Mouse (Mus musculus) hematopoietic stem cell, adult 5-6 weeks (primary cell): Measurements from ENCODE around the gene Camk2n1. TPM values are rescaled to one million over a fixed set of nuclear protein-coding genes. Genes with fewer than 3 reads are reported as not detected.
A peak's percentile ranks its signal among the peaks of the same experiment; 100 is the strongest.
"Not testable (repeated sequence)": the region's sequence is repeated elsewhere in the genome, so short reads cannot be mapped to it uniquely, and the experiment has no call there.

ENCODE experiments used
- ATAC-seq, 2 experiments: fragments of 125-278 bp in 1 of 2; replicated peaks in 1 of 2; 2 replicates each; pipeline ENCODE4 v1.8.0; 2016 to 2017; ENCODE audit warnings: inconsistent platforms in 2 of 2, mild to moderate bottlenecking in 2 of 2, moderate number of reproducible peaks in 2 of 2, low read depth in 1 of 2, moderate TSS enrichment in 1 of 2; ENCODE audit not compliant: low FRiP score in 2 of 2, poor library complexity in 2 of 2, severe bottlenecking in 2 of 2, insufficient read depth in 1 of 2, low TSS enrichment in 1 of 2
- total RNA-seq: library from RNA; stranded (forward); fragments of 172-1452, 232-1000 nt; gene quantifications from 2 replicates; pipeline ENCODE4 v1.2.3, GENCODE M21; 2017

Gene Camk2n1
- total RNA-seq = 0.13 and 0.60 TPM in 2 replicates

DNA sequence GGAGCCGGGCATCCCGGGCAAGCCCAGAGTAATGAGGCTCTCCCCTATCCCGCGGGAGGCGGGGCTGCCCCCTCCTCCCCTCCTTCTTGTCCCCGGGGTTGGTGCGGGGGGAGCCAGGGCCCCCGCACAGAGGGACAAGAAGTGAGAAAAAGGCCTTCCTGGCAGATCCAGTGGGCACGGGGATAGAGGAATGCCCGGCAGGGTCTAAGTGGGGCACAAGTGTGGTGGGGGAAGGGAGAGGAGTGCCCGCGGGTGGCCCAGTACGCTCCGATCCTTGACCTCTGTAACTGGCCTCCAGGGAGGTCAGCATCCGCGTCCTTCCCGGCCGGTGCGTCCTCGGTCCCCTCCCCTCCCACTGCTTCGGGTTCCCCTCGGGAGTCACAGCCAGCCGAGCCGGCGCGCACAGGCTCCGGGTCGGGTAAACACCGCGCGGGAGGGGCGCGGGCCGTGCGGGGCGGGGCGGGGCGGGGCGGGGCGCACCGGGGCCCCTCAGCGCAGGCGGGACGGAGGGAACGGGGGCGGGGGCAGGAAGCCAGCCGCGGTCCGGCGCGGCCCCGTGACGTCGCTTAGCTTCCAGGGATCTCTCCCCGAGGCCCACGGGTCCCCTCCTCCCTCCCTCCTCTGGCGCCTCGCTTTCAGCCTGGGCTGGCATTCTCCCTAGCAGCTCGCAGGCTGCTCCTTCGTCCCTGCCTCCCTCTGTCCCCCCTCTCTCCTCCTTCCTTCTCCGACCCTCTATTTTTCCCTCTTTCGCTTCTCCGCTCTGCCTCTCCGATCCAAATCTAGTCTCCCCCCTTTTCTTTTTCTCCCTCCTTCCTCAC, at the start of gene Camk2n1:
Gene Camk2n1 (plus strand): TSS at position 562 of the 818 bp plus-strand sequence.
- ATAC-seq = peak in 1 of 2 experiments; percentile 30; a peak in 1 of 4 replicates

DNA sequence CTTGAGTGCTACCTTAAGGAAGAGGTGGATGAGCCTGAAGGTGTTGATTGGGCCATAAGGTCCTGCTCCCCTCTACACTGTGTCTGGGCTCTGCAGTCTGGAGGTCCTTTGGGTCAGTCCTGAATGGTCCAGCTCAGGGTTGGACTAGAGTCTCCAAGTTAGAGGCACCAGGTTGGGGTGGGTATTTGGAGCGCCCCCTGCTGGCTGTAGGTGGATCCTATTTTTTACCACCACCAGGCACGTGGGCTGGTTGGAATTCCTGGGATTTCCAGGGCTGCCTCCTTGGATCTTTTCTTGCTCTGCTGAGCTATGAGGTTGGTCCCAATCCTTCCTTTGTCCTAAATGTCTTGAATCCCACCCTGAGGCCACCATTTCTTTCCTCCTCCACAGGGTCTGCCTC, 49.3 kb upstream of the Camk2n1 start:
- no peak; a peak in 1 of 4 replicates for ATAC-seq

DNA sequence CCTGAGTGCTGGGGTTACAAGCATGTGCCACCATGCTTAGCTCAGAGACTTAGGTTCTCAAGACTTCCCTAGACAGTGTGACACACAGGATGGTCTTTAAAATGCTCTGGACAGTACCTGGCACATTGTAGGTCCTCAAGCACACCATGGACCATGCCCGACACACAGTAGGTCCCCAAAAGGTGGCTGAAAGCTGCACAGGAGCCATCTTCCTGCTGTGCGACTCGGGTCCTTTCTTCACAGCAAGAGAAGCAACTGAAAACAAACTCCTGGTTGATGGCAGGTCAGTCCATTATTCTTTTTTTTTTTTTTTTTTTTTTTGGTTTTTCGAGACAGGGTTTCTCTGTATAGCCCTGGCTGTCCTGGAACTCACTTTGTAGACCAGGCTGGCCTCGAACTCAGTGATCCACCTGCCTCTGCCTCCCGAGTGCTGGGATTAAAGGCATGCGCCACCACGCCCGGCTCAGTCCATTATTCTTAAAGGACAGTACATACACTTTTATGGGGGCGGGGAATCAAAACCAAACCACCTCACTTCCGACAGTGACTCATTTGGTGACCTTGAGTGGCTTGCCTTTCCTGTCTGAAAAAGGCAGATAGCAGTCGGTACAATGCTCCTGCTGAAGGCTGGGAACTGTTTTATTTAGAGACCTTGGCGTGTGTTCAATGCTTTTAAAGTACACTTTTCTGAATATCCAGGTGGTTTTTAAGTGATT, 46.5 kb upstream of the Camk2n1 start:
- peak; percentile 80 to 95 for ATAC-seq

DNA sequence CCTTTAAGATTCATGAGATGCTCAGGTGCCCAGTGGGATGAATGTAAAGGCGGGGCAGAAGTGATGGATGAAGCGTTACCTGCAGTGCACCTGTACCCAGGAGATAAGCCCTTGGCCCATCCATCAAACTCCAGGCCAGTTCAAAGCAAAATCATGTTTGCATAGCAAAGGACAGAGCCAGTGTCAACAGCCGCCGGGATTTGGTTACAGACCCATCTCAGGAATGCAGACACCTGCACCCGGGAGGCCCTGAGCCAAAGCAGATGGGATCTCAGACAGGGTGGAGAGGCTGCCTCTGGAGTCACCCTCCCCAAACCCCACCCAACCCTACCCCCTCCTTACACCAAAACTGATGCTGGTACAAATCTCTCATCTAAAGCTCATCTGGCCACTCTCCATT, 43.1 kb upstream of the Camk2n1 start:
- ATAC-seq = no peak

DNA sequence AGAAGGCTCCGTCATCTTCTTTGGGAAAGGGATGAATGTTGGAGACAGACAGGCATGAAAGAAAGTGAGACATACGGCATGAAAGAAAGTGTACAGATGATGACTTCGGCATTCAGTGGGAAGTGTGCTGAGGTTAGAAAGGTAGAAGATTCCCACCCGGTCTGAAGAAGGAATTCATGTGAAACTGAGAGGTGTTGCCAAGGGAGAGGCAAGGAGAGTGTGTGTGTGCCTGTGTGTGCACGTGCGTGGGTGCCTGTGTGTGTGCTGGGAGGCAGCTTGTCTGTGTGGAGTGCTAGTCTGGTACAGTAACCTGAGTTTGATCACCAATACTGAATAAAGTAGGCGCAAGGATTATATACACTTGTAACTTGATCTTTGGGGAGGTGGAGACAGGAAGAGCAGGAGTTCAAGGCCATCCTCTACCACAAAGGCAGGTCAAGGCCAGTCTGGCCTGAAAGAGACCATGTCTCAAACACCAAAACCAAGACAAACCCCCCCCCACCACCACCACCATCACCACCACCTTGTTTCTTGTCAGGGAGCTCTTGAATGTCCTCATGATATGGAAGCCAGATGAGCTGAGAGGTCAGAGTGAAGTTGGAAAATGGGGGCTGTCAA, 42.5 kb upstream of the Camk2n1 start:
- ATAC-seq = no peak

DNA sequence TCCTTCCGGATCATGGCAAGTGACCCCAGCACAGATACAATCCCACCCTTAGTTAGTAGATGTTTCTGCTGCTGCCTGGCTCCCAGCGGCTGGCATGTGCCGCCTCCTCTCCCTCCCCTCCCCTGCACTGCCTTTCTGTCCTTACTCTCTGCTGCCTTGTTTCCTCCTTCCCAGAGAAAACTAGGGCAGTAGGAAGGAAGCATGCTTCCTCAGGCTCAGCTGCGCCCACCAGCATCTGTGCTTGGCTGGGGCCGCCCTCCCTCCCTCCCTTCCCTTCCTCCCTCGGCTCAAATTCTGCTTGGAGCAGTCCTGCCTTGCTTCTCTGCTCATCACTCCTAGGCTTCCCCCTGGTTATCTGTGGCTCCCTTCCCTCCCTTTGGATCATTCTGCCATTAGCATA, 39.4 kb upstream of the Camk2n1 start:
- no peak for ATAC-seq

DNA sequence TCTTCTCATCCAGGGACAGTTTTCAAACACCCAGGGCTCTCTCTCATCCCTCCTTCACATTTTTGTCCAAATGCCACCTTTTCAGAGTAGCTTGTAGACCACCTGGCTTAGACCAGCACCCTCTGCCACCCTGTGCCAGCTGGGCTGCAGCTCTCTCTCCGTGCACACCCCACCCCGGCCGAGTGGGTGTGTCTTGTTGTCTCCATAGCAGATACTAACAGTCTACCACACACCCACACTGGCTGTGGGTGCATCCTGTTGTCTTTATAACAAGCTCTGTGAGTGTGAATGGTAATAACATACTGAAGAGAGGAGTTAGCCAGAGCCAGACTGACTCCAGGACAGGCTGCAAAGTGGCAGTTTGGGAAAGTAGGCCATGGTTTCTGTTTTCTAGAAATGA, 38.1 kb upstream of the Camk2n1 start:
- no peak for ATAC-seq

DNA sequence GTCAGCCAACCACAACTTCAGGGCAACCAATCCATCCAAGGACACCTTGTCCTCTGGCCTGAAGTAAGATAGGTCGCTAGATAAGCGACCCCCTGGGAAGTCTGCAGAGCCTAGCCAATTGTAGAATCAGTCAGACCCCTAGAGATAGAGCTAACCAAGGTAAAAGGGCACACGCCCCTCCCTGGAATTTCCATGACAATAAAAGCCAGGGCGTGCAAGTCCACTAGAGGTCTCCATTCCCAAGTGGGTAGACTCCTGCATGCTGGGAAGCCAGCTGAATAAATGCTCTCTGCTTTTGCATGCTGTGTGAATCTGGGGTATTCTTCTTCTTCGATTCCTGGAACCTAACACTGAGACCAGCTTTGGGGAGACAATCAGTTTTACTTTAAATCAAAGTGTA, 37.7 kb upstream of the Camk2n1 start:
- ATAC-seq = no peak

DNA sequence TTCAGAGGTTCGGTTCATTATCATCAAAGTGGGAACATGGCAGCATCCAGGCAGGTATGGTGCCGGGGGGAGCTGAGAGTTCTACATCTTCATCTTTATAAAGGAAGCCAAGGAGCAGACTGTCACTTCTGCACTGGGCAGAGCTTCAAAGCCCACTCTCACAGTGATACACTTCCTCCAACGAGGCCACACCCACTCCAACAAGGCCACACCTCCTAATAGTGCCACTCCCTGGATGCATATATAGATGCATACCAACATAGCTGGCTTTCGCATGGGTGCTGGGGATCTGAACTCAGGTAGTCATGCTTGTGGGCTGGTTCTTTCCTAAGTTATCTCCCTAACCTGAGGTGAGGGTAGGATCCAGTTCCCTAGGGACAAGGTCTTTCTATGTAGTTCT, 36.2 kb upstream of the Camk2n1 start:
- ATAC-seq = no peak

DNA sequence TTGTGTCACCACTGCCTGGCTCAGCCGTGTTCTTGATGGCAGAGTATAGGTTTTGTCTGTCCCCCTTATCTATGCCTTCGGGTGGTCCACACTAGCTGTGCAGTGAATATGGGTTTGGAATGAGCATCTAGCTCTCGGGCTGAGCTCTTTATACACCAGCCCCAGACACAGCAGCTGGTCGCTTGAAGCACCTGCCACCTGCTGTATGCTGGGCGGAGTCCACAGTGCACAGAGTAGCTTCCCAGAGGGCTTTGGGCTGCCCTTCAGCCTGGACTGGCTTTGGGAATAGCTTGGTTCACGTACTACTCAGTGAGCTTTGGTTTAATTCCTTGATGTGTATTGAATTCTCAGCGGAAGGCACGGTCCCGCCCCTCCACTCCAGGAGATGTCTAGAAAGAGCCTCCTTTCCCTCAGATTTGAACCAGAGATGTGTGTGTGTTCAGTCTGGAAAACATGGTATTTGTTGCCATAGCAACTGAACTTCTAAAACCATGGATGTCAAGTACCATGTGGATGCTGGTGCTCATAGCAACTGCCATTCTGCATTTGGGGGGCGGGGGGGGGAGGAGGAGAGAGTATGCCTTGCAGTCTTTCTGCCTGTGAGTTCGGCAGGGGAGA, 35.7 kb upstream of the Camk2n1 start:
- ATAC-seq = no peak

DNA sequence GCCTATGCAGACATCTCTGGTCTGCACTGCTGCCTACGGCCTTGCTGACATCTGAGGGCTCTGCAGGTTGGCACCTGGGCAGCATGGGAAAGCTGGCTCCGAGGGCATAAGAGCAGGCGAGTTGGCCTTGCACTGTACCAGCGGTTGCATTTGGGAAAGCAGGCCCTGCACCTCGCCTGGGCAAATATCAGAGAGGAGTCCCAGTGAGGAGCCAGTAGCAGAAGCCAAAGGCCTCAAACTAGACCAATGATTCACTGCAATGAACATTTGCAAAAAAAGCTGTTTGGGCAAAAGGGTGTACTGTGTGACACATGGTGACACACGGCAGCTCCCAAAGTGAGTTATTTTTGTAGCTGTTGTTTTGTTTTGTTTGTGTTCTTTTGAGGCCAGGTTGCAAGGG, 29.1 kb upstream of the Camk2n1 start:
- no peak for ATAC-seq

DNA sequence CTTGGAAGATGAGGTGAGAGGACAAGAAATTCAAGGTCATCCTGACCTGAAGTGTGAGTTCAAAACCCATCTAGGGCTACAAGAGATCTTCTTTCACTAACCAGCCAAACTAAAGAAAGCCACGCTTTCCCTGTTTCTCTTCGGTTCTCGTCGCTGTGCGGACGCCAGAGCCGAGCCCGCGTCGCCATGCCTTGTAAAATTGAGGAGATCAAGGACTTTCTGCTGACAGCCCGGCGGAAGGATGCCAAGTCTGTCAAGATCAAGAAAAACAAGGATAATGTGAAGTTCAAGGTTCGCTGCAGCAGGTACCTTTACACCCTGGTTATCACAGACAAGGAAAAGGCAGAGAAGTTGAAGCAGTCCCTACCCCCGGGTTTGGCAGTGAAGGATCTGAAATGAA, 28.5 kb upstream of the Camk2n1 start:
- not testable (repeated sequence) for ATAC-seq

DNA sequence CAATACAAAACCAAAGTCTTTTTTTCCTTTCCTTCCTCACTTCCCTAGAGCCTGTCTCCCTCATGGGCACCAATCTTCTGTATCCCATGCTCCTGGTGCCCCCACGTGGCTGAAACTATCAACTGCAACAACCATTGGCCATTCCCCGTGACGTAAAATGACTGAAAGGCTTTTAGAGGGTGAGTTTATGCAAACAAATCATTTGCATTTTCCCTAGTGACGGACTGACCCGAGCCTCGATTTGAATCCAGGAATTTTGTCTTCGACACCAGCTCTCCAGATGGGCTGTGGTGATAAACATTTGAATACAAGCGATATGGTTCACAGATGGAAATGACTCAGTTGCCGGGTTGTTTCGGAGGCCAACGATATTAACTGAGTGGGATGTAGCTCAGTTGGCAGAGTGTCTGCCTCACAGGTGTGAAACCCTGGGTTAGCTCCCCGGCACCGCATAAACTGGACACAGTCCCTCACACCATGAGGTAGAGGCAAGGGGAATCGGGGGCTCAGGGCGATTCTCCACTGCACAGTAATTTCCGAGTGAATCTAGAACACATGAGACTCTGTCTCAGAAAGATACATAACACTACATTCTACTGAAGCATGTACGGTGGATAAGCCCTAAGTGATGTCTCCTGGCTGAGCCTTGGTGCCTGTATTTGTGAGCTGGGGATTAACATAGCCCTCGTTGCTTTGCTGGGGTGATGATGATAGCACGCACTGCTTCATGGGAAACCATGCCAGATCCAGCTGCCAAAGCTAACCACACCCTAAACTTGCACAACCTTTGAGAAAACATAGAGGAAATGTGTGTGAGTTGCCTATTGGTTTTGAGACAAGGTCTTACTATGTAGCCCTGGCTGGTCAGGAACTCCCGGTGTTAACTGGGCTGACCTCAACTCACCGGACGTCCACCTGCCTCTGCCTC, 27.1 kb upstream of the Camk2n1 start:
- ATAC-seq = peak; percentile 74 to 88

DNA sequence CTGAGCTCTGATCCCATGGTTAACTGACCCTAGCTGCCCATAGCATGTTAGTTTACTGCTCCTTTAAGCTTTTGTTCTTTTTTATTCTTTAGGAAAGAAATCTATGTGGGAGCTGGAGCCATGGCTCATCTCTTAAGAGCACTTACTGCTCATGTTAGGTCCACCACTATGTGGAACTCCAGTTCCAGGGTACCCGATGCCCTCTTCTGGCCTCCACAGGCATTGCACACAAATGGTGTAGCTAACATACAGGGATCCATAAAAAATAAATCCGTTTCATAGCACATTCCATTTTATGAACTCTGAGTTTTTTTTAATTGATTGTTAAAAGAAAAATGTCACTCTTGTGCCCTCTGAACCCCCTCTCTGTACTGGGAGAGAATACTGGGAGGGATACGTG, 24.3 kb upstream of the Camk2n1 start:
- ATAC-seq = no peak

DNA sequence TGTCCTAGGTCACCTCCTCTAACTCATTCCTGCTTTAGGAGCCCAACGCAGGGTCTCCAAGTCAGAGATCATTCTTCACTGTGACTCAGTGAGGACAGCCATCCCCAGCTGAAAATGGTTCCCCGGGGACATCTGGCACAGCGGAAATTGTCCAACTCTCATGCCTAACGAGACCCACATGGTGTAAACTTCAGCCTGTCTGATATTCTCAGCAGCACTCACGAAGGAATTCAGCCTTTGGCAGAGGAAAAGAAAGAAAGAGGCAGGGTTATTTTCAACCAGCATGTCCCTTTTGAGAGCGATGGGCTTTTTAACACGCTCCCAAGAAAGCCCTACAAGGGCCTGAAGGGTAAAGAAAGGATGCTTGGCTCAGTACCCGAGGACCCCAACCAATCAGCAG, 22.8 kb upstream of the Camk2n1 start:
- no peak for ATAC-seq

DNA sequence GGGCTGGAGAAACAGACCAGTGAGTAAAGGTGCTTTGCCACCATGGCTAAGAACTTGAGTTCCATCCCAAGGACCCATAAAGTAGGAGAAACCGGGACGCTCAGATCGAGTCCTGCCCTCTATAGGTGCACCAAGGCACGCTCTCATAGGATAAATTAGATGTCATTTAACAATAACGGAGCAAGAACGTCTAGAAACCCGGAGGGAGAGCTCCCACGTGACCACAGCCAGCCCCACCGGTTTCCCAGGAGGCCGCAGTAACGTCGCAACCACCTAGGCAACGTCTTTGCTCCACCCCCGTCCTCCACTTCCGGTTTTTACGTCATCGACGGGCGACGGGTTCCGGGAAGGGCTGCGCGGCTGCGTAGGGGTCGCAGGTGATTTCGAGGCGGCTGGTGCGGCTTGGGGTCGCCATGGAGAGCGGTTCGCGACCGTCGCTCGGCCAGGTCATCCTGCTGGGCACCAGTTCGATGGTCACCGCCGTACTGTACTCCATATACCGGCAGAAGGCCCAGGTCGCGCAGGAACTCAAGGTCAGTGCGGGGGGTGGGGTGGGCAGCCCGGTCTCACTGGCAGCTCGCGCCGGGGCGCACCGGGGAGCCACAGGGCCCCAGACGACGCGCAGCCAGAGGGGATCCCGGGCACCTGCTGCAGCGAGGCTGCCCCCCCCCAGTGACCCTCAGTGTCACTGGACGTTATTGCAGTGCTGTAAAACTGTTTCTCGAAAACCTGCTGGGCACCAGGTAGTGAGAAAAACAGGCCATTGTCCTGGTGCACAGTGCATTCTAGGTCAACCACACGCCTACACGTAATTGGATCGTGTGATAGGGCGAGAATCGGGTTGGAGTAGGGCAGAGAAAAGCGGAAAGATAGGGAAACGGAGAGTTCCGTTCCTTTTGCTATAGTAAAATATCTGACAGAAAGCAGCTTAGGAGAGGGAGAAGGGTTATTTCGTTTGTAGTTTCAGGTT, 19.5 kb upstream of the Camk2n1 start, which contains the start of gene Mul1:
Gene Mul1 (plus strand): TSS at position 325 of the 970 bp plus-strand sequence.
- ATAC-seq = peak; percentile 86 to 92
